Mouse (Mus musculus) urinary bladder, adult 18-20 months (tissue): ENCODE results near the gene Camta1.
"Not testable (repeated sequence)": the region's sequence is repeated elsewhere in the genome, so short reads cannot be mapped to it uniquely, and the experiment has no call there.

Experiments
- DNase-seq, 2 experiments: peaks; one replicate each; pipeline ENCODE4 v3.0.0; 2022; ENCODE audit warnings: low spot score in 2 of 2, mixed read lengths in 2 of 2

Gene Camta1

GRCm38 (mm10) chr4:151068751-151069150 lies 792.9 kb downstream of the Camta1 start:
- no peak for DNase-seq

- DNase-seq = no peak
Measured at GRCm38 (mm10) chr4:151059566-151059965, 802.1 kb downstream of the Camta1 start.

GRCm38 (mm10) chr4:151058634-151059033 lies 803.0 kb downstream of the Camta1 start:
- DNase-seq = no peak

GRCm38 (mm10) chr4:151057347-151058321 lies 804.0 kb downstream of the Camta1 start, which contains the start of gene Vamp3:
TSS of gene Vamp3 (minus strand) at chr4:151057963.
- DNase-seq = peak; percentile 96 to 98

GRCm38 (mm10) chr4:151051162-151051561 lies 810.5 kb downstream of the Camta1 start:
- DNase-seq = no peak

- DNase-seq = no peak
Measured at GRCm38 (mm10) chr4:151046524-151046923, 815.2 kb downstream of the Camta1 start.

GRCm38 (mm10) chr4:151044944-151045570 lies 816.6 kb downstream of the Camta1 start:
- DNase-seq = peak in 1 of 2 experiments; percentile 90

GRCm38 (mm10) chr4:151044037-151044943 lies 817.4 kb downstream of the Camta1 start, which contains the start of gene Per3:
TSS of gene Per3 (minus strand) at chr4:151044665.
- peak; percentile 96 for DNase-seq

GRCm38 (mm10) chr4:151043281-151043680 lies 818.4 kb downstream of the Camta1 start:
- peak in 1 of 2 experiments; percentile 19 for DNase-seq

GRCm38 (mm10) chr4:151041506-151041905 lies 820.2 kb downstream of the Camta1 start:
- DNase-seq = no peak

GRCm38 (mm10) chr4:151037800-151038199 lies 823.9 kb downstream of the Camta1 start:
- no peak for DNase-seq

- no peak for DNase-seq
Measured at GRCm38 (mm10) chr4:151036521-151036920, 825.2 kb downstream of the Camta1 start.

GRCm38 (mm10) chr4:151027001-151027400 lies 834.7 kb downstream of the Camta1 start:
- no peak for DNase-seq

GRCm38 (mm10) chr4:151024152-151024551 lies 837.5 kb downstream of the Camta1 start:
- DNase-seq = no peak

GRCm38 (mm10) chr4:151017356-151017755 lies 844.3 kb downstream of the Camta1 start:
- not testable (repeated sequence) for DNase-seq

GRCm38 (mm10) chr4:151015946-151016345 lies 845.7 kb downstream of the Camta1 start:
- DNase-seq = no peak

- DNase-seq = no peak
Measured at GRCm38 (mm10) chr4:151010316-151010715, 851.4 kb downstream of the Camta1 start.

- DNase-seq = peak in 1 of 2 experiments; percentile 18
Measured at GRCm38 (mm10) chr4:151006945-151007344, 854.7 kb downstream of the Camta1 start.

- DNase-seq = no peak
Measured at GRCm38 (mm10) chr4:151005656-151006318, 855.9 kb downstream of the Camta1 start.

- DNase-seq = no peak
Measured at GRCm38 (mm10) chr4:151001397-151001796, 860.3 kb downstream of the Camta1 start.

- DNase-seq = no peak
Measured at GRCm38 (mm10) chr4:150998626-150999025, 863.0 kb downstream of the Camta1 start.
